Mouse (Mus musculus) urinary bladder, postnatal 36 days (tissue): ENCODE data around the gene Slc51b.

ENCODE experiments used
- DNase-seq, 2 experiments: peaks; one replicate each; pipeline ENCODE4 v3.0.0; 2022; ENCODE audit warnings: low spot score in 2 of 2, mixed read lengths in 1 of 2

Slc51b gene

DNA sequence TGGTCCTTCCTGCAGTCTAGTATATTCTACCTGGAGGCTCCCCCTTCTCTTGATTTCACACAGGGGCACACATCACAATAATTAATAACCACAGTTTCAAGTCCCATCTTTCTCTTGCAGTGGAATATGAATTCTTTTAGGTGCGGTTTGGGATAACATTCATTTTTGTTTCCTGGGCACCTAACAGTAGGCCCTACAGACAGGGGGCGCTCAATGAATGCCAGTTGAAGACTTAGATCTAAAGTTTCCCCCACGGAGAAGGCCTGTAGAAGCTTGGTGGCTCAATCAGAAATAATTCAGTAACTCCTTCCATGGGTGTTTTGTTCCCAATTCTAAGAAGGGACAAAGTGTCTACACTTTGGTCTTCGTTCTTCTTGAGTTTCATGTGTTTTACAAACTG is 50.3 kb downstream of the Slc51b start:
- no peak for DNase-seq

- DNase-seq = no peak
Measured at GRCm38 (mm10) chr9:65371756-65372155, 51.0 kb downstream of the Slc51b start.

GRCm38 (mm10) chr9:65365721-65366120 is 57.0 kb downstream of the Slc51b start:
- no peak for DNase-seq

- no peak for DNase-seq
Measured at GRCm38 (mm10) chr9:65363684-65364083, 59.1 kb downstream of the Slc51b start.
